Mouse (Mus musculus): Measurements from ENCODE around the gene Sema3g. TPM values are rescaled to one million over a fixed set of nuclear protein-coding genes. Genes with fewer than 3 reads are reported as not detected.

The Sema3g gene
- total RNA-seq, 1 experiment from 2014 or later = 6.3 TPM

- no peak for DNase-seq
These were observed 15.7 kb downstream of the Sema3g start for GRCm38 (mm10) chr14:31233070-31233995.

DNA sequence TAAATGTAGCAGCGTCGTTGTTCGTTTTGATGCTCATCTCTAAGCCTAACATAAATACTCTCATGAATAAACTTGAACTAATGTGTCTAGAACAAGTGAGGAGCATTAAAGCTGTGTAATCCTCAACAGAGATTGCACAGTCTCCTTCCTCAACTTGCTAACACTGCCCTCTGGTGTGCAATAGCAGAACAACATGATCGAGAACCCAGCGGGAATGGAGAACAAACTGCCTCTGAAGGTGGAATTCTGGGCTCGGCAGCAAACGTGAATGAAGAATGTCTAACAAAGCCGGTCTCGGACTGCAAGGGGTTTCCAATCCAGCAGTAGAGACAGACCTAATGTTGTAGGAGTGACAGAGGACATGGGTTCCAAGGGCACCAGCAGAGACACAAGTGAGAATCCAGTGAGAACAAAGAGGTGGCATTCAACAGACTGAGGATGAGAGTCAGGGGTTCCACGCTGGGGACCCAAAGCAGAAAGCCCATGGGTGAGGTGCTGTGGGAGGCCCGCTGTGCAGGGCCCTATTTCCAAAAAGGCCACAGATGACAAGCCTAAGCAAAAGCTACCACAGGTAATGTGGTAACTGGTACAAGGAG, 16.4 kb downstream of the Sema3g start:
- DNase-seq = peak; percentile 71

DNA sequence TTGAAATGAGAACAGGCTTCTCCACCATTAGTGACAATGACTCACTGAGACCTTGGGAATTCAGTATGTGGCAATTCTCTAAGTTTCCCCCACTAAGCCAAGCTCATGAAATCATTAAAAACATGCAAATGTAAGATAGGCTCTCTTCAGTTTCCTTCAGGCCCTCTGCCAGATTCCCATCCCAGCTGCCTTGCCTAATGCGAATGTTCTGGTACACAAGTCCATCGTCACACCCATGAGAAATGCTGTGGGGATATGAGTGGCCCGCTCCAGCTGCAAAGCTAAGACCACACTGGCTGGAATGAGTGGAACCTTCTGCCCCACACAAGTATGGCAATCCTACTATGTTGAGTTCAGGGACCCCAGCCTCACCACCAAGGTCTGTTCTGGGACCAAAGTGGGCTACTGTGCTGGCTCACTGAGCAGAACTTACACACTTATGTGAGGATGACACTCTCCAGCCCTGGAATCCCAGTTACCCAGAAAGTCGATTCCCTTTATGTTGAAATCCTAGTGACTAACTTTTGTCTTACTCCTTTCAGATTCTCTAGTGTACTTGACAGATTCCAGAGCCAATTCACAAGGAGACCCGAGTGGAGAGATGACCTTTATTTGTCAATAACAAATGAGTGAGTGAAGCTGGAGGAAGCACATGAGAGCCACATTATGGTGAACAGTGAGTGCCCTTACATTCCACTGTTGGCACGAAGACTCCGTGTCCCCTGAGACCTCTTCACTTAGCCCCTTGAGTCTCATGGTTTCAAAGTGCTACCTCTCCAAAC, 19.6 kb downstream of the Sema3g start:
- peak; percentile 22 for DNase-seq

GRCm38 (mm10) chr14:31240528-31240927, 22.9 kb downstream of the Sema3g start:
- DNase-seq = no peak

DNA sequence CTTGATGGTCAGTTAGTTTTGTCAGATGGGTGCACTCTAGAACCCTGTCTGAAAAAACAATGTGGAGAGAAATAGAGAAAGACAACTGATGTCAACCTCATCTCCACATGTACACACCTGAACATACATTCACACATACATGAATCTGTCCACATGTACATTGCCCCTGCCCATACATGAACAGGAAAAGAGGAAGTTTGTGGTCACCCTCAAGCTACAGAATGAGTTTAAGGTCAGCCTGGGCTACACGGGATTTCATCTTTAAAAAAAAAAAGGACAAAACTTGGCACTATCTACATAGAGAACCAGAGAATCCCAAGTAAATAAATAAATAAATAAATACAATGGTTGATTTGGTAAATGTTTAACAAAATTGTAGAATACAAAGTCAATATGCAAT, 27.1 kb downstream of the Sema3g start:
- no peak for DNase-seq

GRCm38 (mm10) chr14:31245946-31246345, 28.3 kb downstream of the Sema3g start:
- DNase-seq = no peak

GRCm38 (mm10) chr14:31248396-31248795, 30.7 kb downstream of the Sema3g start:
- no peak for DNase-seq

- no peak for DNase-seq
These were observed 32.8 kb downstream of the Sema3g start for GRCm38 (mm10) chr14:31250222-31251083.

- DNase-seq = peak; percentile 96
These were observed 33.5 kb downstream of the Sema3g start, which contains the start of the genes Phf7 and Bap1 for GRCm38 (mm10) chr14:31251084-31251604. Gene Phf7, minus strand, starts transcription at chr14:31251317. Gene Bap1, plus strand, starts transcription at chr14:31251450.

DNA sequence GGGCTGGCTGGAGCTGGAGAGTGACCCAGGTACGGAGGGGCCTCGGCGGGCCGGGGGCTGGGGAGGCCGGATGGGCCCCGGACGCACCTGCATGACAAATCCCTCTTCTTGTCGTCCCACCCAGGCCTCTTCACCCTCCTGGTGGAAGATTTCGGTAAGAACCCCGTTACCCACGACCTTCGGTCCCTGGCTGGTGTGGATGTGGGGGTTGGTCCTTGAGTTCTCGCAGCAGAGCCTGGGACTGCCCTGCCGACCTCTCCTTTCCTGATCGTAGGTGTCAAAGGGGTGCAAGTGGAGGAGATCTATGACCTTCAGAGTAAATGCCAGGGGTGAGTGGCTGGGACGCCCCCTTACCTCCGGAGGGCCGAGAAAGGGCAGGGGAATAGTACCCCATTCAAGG, 34.0 kb downstream of the Sema3g start:
- DNase-seq = no peak

GRCm38 (mm10) chr14:31252091-31252490, 34.4 kb downstream of the Sema3g start:
- no peak for DNase-seq

DNA sequence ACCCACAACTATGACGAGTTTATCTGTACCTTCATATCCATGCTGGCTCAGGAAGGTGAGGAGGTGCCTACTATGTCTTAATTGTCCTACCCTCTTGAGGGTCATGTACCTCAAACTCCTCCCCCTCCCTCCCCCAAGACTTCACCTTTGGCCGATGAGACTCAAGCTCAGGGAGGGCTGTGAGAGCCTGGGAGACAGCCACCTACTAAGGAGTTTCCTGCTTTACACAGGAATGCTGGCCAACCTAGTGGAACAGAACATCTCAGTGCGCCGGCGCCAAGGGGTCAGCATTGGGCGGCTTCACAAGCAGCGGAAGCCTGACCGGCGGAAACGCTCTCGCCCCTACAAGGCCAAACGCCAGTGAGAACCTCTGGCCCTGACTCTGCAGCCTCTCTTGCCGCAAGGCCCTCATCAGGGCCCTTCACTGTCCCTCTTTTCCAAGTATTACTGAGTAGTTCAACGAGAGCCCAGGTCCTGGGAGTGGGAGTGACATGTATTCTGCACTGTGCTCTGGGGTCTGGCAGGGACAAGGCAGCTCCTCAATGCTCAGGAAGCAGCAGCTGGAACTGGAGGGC, 40.9 kb downstream of the Sema3g start:
- DNase-seq = no peak

DNA sequence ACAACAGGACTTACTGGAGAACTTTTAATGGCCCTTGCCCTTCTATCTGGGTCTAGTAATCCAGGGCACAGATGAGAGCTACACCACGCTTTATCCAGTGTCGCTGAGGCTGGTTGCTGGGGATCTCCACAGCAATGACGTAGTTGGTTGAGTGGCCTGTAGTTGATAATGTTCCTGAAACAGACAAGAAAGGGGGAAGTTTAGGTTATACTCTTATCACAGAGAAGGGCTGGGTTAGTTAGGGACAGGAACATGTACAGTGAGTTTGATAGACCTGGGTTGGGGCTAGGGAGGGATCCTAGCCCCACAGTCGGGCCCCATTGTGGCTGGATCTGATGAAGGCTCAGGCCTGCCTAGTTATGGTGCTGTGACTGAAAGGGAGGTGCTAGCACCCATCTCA, 42.7 kb downstream of the Sema3g start:
- no peak for DNase-seq

DNA sequence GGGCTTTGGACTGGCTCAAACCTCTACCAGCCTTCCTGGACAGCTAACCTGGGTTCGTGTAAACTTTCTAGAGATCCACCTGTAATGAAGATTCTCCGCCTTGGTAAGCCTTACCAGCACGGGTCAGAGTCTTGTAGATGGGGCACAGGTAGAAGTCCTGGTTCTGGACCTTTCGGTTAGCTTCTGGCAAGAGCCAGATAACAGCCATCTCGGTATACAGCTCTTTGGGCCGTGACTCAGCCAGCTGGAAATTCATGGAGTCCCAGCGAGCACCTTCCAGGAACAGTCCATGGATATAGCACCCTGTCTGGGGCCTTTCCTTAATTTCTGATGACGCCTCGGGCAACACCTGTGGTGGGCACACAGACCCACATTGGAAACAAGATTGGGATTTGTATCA, 43.3 kb downstream of the Sema3g start:
- no peak for DNase-seq

DNA sequence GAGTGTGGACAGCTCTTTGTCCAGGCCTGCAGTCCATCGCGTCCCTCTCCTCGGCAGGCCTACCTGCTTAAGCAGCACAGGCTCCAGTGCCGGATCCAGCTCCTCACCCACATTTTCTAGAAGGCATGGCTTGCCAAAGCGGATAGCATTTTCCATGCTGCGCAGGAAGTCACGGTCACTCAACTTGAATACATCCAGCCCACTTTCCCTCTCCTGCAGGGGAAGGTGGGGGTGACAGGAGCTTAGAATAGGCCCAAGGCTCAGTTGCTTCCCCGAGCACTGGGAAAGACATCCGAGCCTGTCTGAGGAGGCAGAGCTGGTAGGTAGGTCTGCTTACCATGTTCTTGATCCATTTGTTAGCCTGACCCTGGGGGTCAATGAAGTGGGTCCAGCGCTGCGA, 50.0 kb downstream of the Sema3g start:
- DNase-seq = no peak

DNA sequence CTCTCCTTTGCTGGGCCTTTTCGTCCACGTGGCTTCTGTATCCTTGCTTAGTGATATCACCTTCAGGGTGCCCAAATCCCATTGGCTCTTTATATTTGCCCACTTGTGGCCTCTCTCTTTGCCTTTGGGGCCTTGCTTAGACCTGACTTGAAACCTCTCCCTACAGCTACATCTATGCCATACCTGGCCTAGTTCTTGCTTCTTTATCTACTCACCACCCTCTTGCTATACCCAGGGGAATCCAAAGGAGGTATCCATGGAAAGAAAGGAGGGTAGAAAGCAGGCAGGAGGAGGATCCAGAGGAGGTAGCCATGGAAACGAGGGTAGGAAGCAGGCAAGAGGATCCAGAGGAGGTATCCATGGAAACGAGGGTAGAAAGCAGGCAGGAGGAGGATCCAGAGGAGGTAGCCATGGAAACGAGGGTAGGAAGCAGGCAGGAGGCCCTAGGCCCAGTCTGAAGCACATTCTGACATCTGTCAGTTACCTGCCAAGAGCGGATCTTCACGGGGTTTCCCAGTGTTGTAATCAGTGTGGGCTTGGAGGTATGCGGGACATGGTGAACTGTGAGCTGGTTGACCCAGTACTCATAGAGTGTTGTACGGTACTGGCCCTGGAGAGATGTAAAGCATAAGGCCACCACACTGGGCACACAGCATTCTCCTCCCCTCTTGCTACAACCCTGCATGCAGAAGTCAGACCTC, 50.8 kb downstream of the Sema3g start:
- DNase-seq = no peak

- no peak for DNase-seq
These were observed 51.9 kb downstream of the Sema3g start for GRCm38 (mm10) chr14:31269456-31270100.

DNA sequence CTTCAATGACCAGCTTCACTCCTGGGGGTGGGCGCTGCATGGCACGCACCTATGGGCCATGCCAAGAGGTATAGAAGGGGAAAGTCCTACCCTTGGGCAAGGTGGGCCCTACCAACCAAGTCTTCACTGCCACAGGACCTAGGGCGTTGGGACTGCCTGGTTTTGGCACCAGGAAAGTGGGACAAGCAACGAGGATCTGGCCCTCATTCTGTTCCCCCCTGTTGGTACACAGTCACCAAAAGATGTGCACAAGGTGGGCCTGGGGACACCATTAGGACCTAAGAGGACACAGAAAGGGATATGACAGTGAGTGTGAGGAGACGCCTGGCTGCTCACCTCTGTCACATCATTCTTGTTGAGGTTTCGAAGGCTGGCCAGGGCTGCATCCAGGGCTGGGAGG, 53.5 kb downstream of the Sema3g start:
- DNase-seq = no peak

GRCm38 (mm10) chr14:31272164-31272563, 54.5 kb downstream of the Sema3g start:
- DNase-seq = peak; percentile 82

Measured in adrenal gland, postnatal 25 days (tissue).